Mouse (Mus musculus): Measurements from ENCODE around the gene Gm20917.
"Not testable (repeated sequence)": the region's sequence is repeated elsewhere in the genome, so short reads cannot be mapped to it uniquely, and the experiment has no call there.

The Gm20917 gene

GRCm38 (mm10) chrY:79151022-79151421 is at the start of gene Gm20917:
Gene Gm20917 (minus strand): TSS chrY:79151122.
- DNase-seq (ENCODE audit: extremely low spot score, low read depth, low spot score): not testable (repeated sequence)
